Mouse (Mus musculus): Measurements from ENCODE around the gene Depdc7. TPM values are rescaled to one million over a fixed set of nuclear protein-coding genes. Genes with fewer than 3 reads are reported as not detected.

Depdc7 gene
- polyA plus RNA-seq, 1 experiment from 2014 or later: 44.7 TPM

GRCm38 (mm10) chr2:104709786-104710337 is 32.8 kb downstream of the Depdc7 start:
- no peaks in the 10 kb centered on the region for H3K27me3 ChIP-seq (replicated peaks; ENCODE audit: control insufficient read depth, insufficient read depth, low read length)
- no peak overlapping the region for H3K27ac ChIP-seq (ENCODE audit: low read length)
- H3K4me3 ChIP-seq (ENCODE audit: low read length): no peak overlapping the region
- no peak overlapping the region for H3K4me2 ChIP-seq (ENCODE audit: low read depth, low read length)
- peaks cover 7% of the 10 kb centered on the region; the same call in 1 of the 2 replicates for H3K4me1 ChIP-seq (ENCODE audit: control insufficient read depth, insufficient read depth, low read length)
- no peak overlapping the region for H3K9ac ChIP-seq (ENCODE audit: low read depth, low read length)
- H3K36me3 ChIP-seq (ENCODE audit: control insufficient read depth, insufficient read depth, low read length): no peaks in the 10 kb centered on the region
- no peaks in the 10 kb centered on the region for H3K9me3 ChIP-seq (ENCODE audit: control insufficient read depth, low read length)
- WGBS: 57% methylated on average over 6 of the region's 6 CpGs
- ATAC-seq: no peak

GRCm38 (mm10) chr2:104704355-104704754 is 38.3 kb downstream of the Depdc7 start:
- no peak overlapping the region for H3K4me3 ChIP-seq (ENCODE audit: low read length)
- WGBS: 45% methylated on average over 3 of the region's 3 CpGs
- H3K9me3 ChIP-seq (ENCODE audit: control insufficient read depth, low read length): no peaks in the 10 kb centered on the region
- no peak overlapping the region for H3K27ac ChIP-seq (ENCODE audit: low read length)
- H3K9ac ChIP-seq (ENCODE audit: low read depth, low read length): no peak overlapping the region
- no peaks in the 10 kb centered on the region for H3K27me3 ChIP-seq (replicated peaks; ENCODE audit: control insufficient read depth, insufficient read depth, low read length)
- 0 out of 2 replicates have a peak, but pooled peaks cover 3% of the 10 kb centered on the region for H3K4me1 ChIP-seq (ENCODE audit: control insufficient read depth, insufficient read depth, low read length)
- no peak overlapping the region for H3K4me2 ChIP-seq (ENCODE audit: low read depth, low read length)
- no peaks in the 10 kb centered on the region; the same call in 1 of the 2 replicates for H3K36me3 ChIP-seq (ENCODE audit: control insufficient read depth, insufficient read depth, low read length)
- peak; percentile 31; the same call in 1 of the 2 replicates for ATAC-seq

- ATAC-seq: no peak
- WGBS: 80% methylated on average over 3 of the region's 3 CpGs
- Histone ChIP-seq H3K9ac (ENCODE audit: low read depth, low read length) (no peak overlapping the region), H3K4me3 (ENCODE audit: low read length) (no peak overlapping the region), H3K27ac (ENCODE audit: low read length) (no peak overlapping the region), H3K27me3 (replicated peaks; ENCODE audit: control insufficient read depth, insufficient read depth, low read length) (no peaks in the 10 kb centered on the region), H3K4me2 (ENCODE audit: low read depth, low read length) (no peak overlapping the region), H3K36me3 (ENCODE audit: control insufficient read depth, insufficient read depth, low read length) (no peaks in the 10 kb centered on the region; the same call in 1 of the 2 replicates), H3K9me3 (ENCODE audit: control insufficient read depth, low read length) (no peaks in the 10 kb centered on the region), H3K4me1 (ENCODE audit: control insufficient read depth, insufficient read depth, low read length) (0 out of 2 replicates have a peak, but pooled peaks cover 3% of the 10 kb centered on the region)
Measured at GRCm38 (mm10) chr2:104703158-104703557, 39.5 kb downstream of the Depdc7 start.

GRCm38 (mm10) chr2:104699659-104700058 is 43.0 kb downstream of the Depdc7 start:
- no peaks in the 10 kb centered on the region; the same call in 1 of the 2 replicates for H3K36me3 ChIP-seq (ENCODE audit: control insufficient read depth, insufficient read depth, low read length)
- H3K9ac ChIP-seq (ENCODE audit: low read depth, low read length): no peak overlapping the region
- ATAC-seq: no peak
- no peak overlapping the region for H3K27ac ChIP-seq (ENCODE audit: low read length)
- H3K9me3 ChIP-seq (ENCODE audit: control insufficient read depth, low read length): no peaks in the 10 kb centered on the region
- H3K4me2 ChIP-seq (ENCODE audit: low read depth, low read length): no peak overlapping the region
- no peaks in the 10 kb centered on the region for H3K27me3 ChIP-seq (replicated peaks; ENCODE audit: control insufficient read depth, insufficient read depth, low read length)
- H3K4me3 ChIP-seq (ENCODE audit: low read length): no peak overlapping the region
- no peaks in the 10 kb centered on the region for H3K4me1 ChIP-seq (ENCODE audit: control insufficient read depth, insufficient read depth, low read length)
- 87% methylated on average over 11 of the region's 11 CpGs for WGBS

GRCm38 (mm10) chr2:104692551-104692950 is 50.1 kb downstream of the Depdc7 start:
- Histone ChIP-seq H3K9ac (ENCODE audit: low read depth, low read length) (no peak overlapping the region), H3K9me3 (ENCODE audit: control insufficient read depth, low read length) (no peaks in the 10 kb centered on the region), H3K4me2 (ENCODE audit: low read depth, low read length) (no peak overlapping the region), H3K4me1 (ENCODE audit: control insufficient read depth, insufficient read depth, low read length) (no peaks in the 10 kb centered on the region), H3K36me3 (ENCODE audit: control insufficient read depth, insufficient read depth, low read length) (no peaks in the 10 kb centered on the region), H3K4me3 (ENCODE audit: low read length) (no peak overlapping the region), H3K27me3 (replicated peaks; ENCODE audit: control insufficient read depth, insufficient read depth, low read length) (no peaks in the 10 kb centered on the region), H3K27ac (ENCODE audit: low read length) (no peak overlapping the region)
- ATAC-seq: no peak
- WGBS: 40% methylated on average over 2 of the region's 2 CpGs

GRCm38 (mm10) chr2:104690720-104691119 is 52.0 kb downstream of the Depdc7 start:
- H3K4me1 ChIP-seq (ENCODE audit: control insufficient read depth, insufficient read depth, low read length): no peaks in the 10 kb centered on the region
- no peaks in the 10 kb centered on the region for H3K27me3 ChIP-seq (replicated peaks; ENCODE audit: control insufficient read depth, insufficient read depth, low read length)
- H3K27ac ChIP-seq (ENCODE audit: low read length): no peak overlapping the region
- no peak for ATAC-seq
- no peak overlapping the region for H3K4me3 ChIP-seq (ENCODE audit: low read length)
- no peak overlapping the region for H3K4me2 ChIP-seq (ENCODE audit: low read depth, low read length)
- WGBS: 84% methylated on average over 4 of the region's 4 CpGs
- no peaks in the 10 kb centered on the region for H3K36me3 ChIP-seq (ENCODE audit: control insufficient read depth, insufficient read depth, low read length)
- H3K9me3 ChIP-seq (ENCODE audit: control insufficient read depth, low read length): no peaks in the 10 kb centered on the region
- no peak overlapping the region for H3K9ac ChIP-seq (ENCODE audit: low read depth, low read length)

GRCm38 (mm10) chr2:104688724-104689123 is 54.0 kb downstream of the Depdc7 start:
- Histone ChIP-seq H3K4me1 (ENCODE audit: control insufficient read depth, insufficient read depth, low read length) (no peaks in the 10 kb centered on the region), H3K4me3 (ENCODE audit: low read length) (no peak overlapping the region), H3K36me3 (ENCODE audit: control insufficient read depth, insufficient read depth, low read length) (no peaks in the 10 kb centered on the region), H3K9me3 (ENCODE audit: control insufficient read depth, low read length) (no peaks in the 10 kb centered on the region), H3K9ac (ENCODE audit: low read depth, low read length) (no peak overlapping the region), H3K27ac (ENCODE audit: low read length) (no peak overlapping the region), H3K27me3 (replicated peaks; ENCODE audit: control insufficient read depth, insufficient read depth, low read length) (no peaks in the 10 kb centered on the region), H3K4me2 (ENCODE audit: low read depth, low read length) (no peak overlapping the region)
- no peak for ATAC-seq
- 69% methylated on average over 8 of the region's 8 CpGs for WGBS

GRCm38 (mm10) chr2:104688321-104688720 is 54.4 kb downstream of the Depdc7 start:
- H3K4me2 ChIP-seq (ENCODE audit: low read depth, low read length): no peak overlapping the region
- no peaks in the 10 kb centered on the region for H3K36me3 ChIP-seq (ENCODE audit: control insufficient read depth, insufficient read depth, low read length)
- ATAC-seq: no peak
- H3K9me3 ChIP-seq (ENCODE audit: control insufficient read depth, low read length): no peaks in the 10 kb centered on the region
- H3K9ac ChIP-seq (ENCODE audit: low read depth, low read length): no peak overlapping the region
- WGBS: 77% methylated on average over 3 of the region's 3 CpGs
- H3K27me3 ChIP-seq (replicated peaks; ENCODE audit: control insufficient read depth, insufficient read depth, low read length): no peaks in the 10 kb centered on the region
- no peaks in the 10 kb centered on the region for H3K4me1 ChIP-seq (ENCODE audit: control insufficient read depth, insufficient read depth, low read length)
- H3K4me3 ChIP-seq (ENCODE audit: low read length): no peak overlapping the region
- H3K27ac ChIP-seq (ENCODE audit: low read length): no peak overlapping the region

GRCm38 (mm10) chr2:104687261-104687660 is 55.4 kb downstream of the Depdc7 start:
- 58% methylated on average over 3 of the region's 3 CpGs for WGBS
- Histone ChIP-seq H3K4me2 (ENCODE audit: low read depth, low read length) (no peak overlapping the region), H3K27ac (ENCODE audit: low read length) (no peak overlapping the region), H3K27me3 (replicated peaks; ENCODE audit: control insufficient read depth, insufficient read depth, low read length) (no peaks in the 10 kb centered on the region), H3K9ac (ENCODE audit: low read depth, low read length) (no peak overlapping the region), H3K36me3 (ENCODE audit: control insufficient read depth, insufficient read depth, low read length) (no peaks in the 10 kb centered on the region), H3K4me3 (ENCODE audit: low read length) (no peak overlapping the region), H3K4me1 (ENCODE audit: control insufficient read depth, insufficient read depth, low read length) (no peaks in the 10 kb centered on the region), H3K9me3 (ENCODE audit: control insufficient read depth, low read length) (no peaks in the 10 kb centered on the region)
- ATAC-seq: no peak

GRCm38 (mm10) chr2:104685418-104685817 is 57.3 kb downstream of the Depdc7 start:
- Histone ChIP-seq H3K9ac (ENCODE audit: low read depth, low read length) (no peak overlapping the region), H3K4me1 (ENCODE audit: control insufficient read depth, insufficient read depth, low read length) (no peaks in the 10 kb centered on the region), H3K4me3 (ENCODE audit: low read length) (no peak overlapping the region), H3K36me3 (ENCODE audit: control insufficient read depth, insufficient read depth, low read length) (no peaks in the 10 kb centered on the region), H3K27ac (ENCODE audit: low read length) (no peak overlapping the region), H3K4me2 (ENCODE audit: low read depth, low read length) (no peak overlapping the region), H3K27me3 (replicated peaks; ENCODE audit: control insufficient read depth, insufficient read depth, low read length) (no peaks in the 10 kb centered on the region), H3K9me3 (ENCODE audit: control insufficient read depth, low read length) (no peaks in the 10 kb centered on the region)
- 4% methylated on average over 13 of the region's 13 CpGs for WGBS
- ATAC-seq: peak; percentile 89
